Mouse (Mus musculus): ENCODE measurements around the gene Fmo9. TPM values are rescaled to one million over a fixed set of nuclear protein-coding genes. Genes with fewer than 3 reads are reported as not detected.

The Fmo9 gene
- polyA plus RNA-seq (2014; fragmentation: Illumina TruSeq; extraction: RNeasy Lipid Tissue Mini Kit (QIAGEN cat#74804); ENCODE audit: insufficient read depth, low read depth, low replicate concordance) = not detected

DNA sequence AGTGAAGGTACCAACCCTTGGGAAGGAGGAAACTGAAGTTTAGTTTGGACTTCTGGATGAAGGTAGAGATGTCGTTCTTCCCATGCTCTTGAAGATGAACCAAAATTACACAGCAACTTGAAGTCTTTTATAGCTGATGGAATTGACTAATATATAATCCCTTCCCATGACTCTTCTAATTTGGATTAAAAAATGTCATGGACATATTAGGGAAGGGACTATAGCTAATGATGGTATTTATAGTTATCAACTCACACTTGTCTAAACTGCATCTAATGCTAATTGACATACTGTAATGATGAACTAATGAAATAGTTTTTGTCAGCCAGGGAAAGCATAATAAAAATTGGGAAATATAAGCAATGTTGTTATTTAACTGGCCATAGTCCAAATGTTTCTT lies at the start of gene Fmo9:
Fmo9 (minus strand) TSS at position 101 of the 400 bp plus-strand sequence.

DNA sequence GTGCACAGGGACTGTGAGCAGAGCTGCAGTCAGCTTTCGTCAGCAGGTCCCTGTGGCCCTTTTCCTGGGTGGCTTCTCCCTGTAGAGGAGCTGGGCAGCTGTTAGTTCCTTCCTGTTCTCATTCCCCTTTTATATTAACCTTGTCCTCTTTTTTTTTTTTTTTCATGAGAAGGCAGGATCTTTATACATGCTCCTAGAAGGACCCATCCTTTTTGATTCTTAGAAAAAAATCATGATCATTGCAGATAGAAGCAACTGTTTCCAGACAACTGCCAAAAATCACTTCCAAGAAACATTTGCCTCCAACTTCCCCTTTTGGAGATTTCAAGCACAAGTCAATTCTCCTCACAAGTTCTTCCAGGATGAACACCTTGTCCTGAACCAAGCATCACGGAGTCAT lies 34.1 kb downstream of the Fmo9 start, which contains the start of gene Gm4847:
Gm4847 (minus strand) TSS at position 101 of the 400 bp plus-strand sequence.

Other genes with a start within 250 kb of the Fmo9 start
- not detected for gene Gm4846, start 184.3 kb downstream of the Fmo9 start, polyA plus RNA-seq (2014; fragmentation: Illumina TruSeq; extraction: RNeasy Lipid Tissue Mini Kit (QIAGEN cat#74804); ENCODE audit: insufficient read depth, low read depth, low replicate concordance)
- gene Gm4847, start 34.2 kb downstream of the Fmo9 start, polyA plus RNA-seq (2014; fragmentation: Illumina TruSeq; extraction: RNeasy Lipid Tissue Mini Kit (QIAGEN cat#74804); ENCODE audit: insufficient read depth, low read depth, low replicate concordance) = not detected

All from lung, adult 10 weeks (tissue).